Mouse (Mus musculus) erythroblast, embryonic 14.5 days (primary cell): Measurements from ENCODE around the gene Psg19. TPM values are rescaled to one million over a fixed set of nuclear protein-coding genes. Genes with fewer than 3 reads are reported as not detected.
"Not testable (repeated sequence)": the region's sequence is repeated elsewhere in the genome, so short reads cannot be mapped to it uniquely, and the experiment has no call there.

ENCODE experiments used
- H3K27me3 ChIP-seq: 2 replicates; pipeline ENCODE4 v1.6.1; 2012; ENCODE audit warnings: inconsistent platforms; ENCODE audit not compliant: control insufficient read depth
- H3K36me3 ChIP-seq: 2 replicates; pipeline ENCODE4 v1.6.1; 2012; ENCODE audit warnings: mild to moderate bottlenecking, inconsistent platforms; ENCODE audit not compliant: control insufficient read depth
- H3K4me1 ChIP-seq: 2 replicates; pipeline ENCODE4 v1.6.1; 2012; ENCODE audit warnings: inconsistent platforms; ENCODE audit not compliant: control insufficient read depth
- H3K4me3 ChIP-seq: replicated peaks from 2 replicates; pipeline ENCODE3; 2012; ENCODE audit warnings: moderate library complexity, mild to moderate bottlenecking, inconsistent platforms
- H3K9me3 ChIP-seq: 2 replicates; pipeline ENCODE4 v1.6.1; 2012; ENCODE audit warnings: low read length, inconsistent platforms, mixed read lengths; ENCODE audit not compliant: control insufficient read depth
- GATA1 ChIP-seq: IDR thresholded peaks from 2 replicates; pipeline ENCODE4 v1.6.1; 2012; ENCODE audit warnings: low read length, inconsistent platforms, mixed read lengths
- TAL1 ChIP-seq: IDR thresholded peaks from 3 replicates; pipeline ENCODE4 v1.6.1; 2012; ENCODE audit warnings: low read length, inconsistent platforms, mixed read lengths
- polyA plus RNA-seq: library from polyadenylated mRNA; stranded (reverse); fragments of >175 nt; gene quantifications from 2 replicates; pipeline ENCODE4 v1.2.3, GENCODE M21; 2012

Gene Psg19
- polyA plus RNA-seq, 1 experiment = not detected

DNA sequence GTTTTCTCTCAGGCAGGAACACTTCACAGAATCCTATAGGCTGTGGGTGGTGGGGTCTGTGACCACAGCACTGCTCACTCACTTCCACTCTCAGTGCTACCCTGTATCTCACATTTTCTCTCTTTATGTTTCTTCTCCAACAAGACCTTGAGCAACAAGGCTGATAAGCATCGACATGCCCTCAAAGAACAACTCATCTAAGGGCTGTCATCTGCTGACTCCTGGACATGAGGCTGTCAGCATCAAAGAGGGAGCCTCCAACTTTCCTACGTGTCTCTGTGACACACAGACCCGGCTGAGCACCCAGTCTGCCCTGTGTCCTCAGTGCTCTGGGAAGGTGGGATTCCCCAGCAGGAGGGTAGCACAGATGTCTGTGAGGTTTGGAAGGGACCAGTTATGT, 23.2 kb upstream of the Psg19 start, which contains the start of gene Psg17:
Gene Psg17, minus strand, starts transcription at position 101 of the 400 bp plus-strand sequence.
- H3K27me3 ChIP-seq = no peaks in the 10 kb centered on the region
- no peak within 1 kb of the TSS for H3K4me3 ChIP-seq
- H3K4me1 ChIP-seq = no peaks in the 10 kb centered on the region
- no peak for TF ChIP-seq GATA1
- TF ChIP-seq TAL1 = no peak
- H3K36me3 ChIP-seq = no peaks in the 10 kb centered on the region
- H3K9me3 ChIP-seq = no peaks in the 10 kb centered on the region

DNA sequence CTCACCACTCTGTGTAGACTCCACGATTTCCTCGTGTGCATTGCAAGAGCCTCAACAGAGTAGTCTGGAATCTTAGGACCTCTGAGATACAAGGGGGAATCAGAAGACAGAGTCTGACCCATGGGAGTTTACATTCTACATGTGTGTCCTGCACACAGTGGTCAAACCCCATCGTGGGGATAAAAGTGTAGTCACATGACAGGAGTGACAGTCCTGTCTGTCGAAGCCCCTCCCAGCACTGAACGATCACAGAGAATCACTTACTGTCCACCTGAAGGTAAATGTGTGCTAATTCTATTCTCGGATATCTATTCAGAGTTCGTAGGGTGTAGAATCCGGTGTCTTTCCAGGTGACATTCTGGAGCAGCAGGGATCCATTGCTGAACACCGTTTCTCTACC, 20.0 kb upstream of the Psg19 start:
- Histone ChIP-seq H3K36me3 (no peaks in the 10 kb centered on the region), H3K4me3 (no peak overlapping the region), H3K9me3 (no peaks in the 10 kb centered on the region), H3K4me1 (no peaks in the 10 kb centered on the region), H3K27me3 (no peaks in the 10 kb centered on the region)
- TF ChIP-seq GATA1 (no peak), TAL1 (no peak)

DNA sequence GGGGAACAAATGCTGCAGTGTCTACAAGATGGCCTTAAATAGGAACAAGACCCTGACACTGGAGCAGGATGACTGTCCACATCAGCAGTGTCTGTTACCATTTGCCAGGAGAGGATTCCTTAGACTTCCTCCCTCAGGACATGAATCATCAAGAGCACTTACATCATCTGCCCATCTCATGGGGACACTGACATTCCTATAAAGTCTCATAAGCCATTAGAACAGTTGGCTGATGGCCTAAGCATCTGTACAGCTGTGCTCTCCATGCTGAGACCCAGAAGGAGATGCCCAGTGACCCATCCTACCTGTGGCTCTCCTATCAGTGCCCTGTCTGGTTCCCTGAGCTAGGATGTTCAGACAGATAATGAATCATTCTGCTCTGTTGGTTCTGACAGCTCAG, 5.2 kb upstream of the Psg19 start:
- H3K9me3 ChIP-seq = no peaks in the 10 kb centered on the region
- H3K4me1 ChIP-seq = no peaks in the 10 kb centered on the region
- H3K36me3 ChIP-seq = no peaks in the 10 kb centered on the region
- TF ChIP-seq TAL1 (no peak), GATA1 (no peak)
- H3K4me3 ChIP-seq = no peak overlapping the region
- H3K27me3 ChIP-seq = no peaks in the 10 kb centered on the region

- Histone ChIP-seq H3K4me1 (no peaks in the 10 kb centered on the region), H3K4me3 (no peak overlapping the region), H3K9me3 (no peaks in the 10 kb centered on the region), H3K36me3 (no peaks in the 10 kb centered on the region), H3K27me3 (no peaks in the 10 kb centered on the region)
- no peak for TF ChIP-seq GATA1
- TF ChIP-seq TAL1 = no peak
Observed at GRCm38 (mm10) chr7:18799129-18799528, 809 bp upstream of the Psg19 start.

DNA sequence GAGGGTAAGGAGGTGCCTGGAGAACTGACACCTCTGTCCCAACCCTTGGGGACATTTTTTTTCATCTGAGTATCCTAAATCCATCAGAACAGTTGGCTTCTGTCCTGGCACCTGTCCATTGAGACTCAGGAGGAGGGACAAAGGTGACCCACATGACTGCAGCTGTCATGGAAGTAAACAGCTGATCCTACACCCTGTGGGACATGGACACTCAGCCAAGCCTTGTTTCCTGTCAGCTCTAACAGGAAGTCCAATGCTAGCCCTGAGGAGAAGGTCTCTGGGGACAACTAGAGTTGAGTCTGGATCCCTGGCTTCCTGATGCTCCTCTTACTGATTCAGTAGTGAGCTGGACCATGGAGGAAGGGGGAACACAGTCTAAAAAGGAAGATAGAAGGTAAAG, 7.6 kb downstream of the Psg19 start:
- not testable (repeated sequence) for H3K27me3 ChIP-seq, H3K36me3 ChIP-seq, H3K9me3 ChIP-seq, H3K4me3 ChIP-seq, H3K4me1 ChIP-seq

GRCm38 (mm10) chr7:18781301-18781700, 17.0 kb downstream of the Psg19 start:
- not testable (repeated sequence) for H3K27me3 ChIP-seq

GRCm38 (mm10) chr7:18779337-18779781, 19.0 kb downstream of the Psg19 start:
- Histone ChIP-seq H3K4me3 (no peak overlapping the region), H3K9me3 (no peaks in the 10 kb centered on the region), H3K4me1 (no peaks in the 10 kb centered on the region), H3K27me3 (no peaks in the 10 kb centered on the region), H3K36me3 (no peaks in the 10 kb centered on the region)
- TF ChIP-seq TAL1 = no peak
- no peak for TF ChIP-seq GATA1

More at GRCm38 (mm10) chr7:18781301-18781700, 17.0 kb downstream of the Psg19 start:
- not testable (repeated sequence) for H3K9me3 ChIP-seq, H3K4me1 ChIP-seq, H3K4me3 ChIP-seq, H3K36me3 ChIP-seq

GRCm38 (mm10) chr7:18762885-18763284, 35.4 kb downstream of the Psg19 start:
- not testable (repeated sequence) for H3K4me3 ChIP-seq, H3K36me3 ChIP-seq, H3K4me1 ChIP-seq, H3K27me3 ChIP-seq, H3K9me3 ChIP-seq

DNA sequence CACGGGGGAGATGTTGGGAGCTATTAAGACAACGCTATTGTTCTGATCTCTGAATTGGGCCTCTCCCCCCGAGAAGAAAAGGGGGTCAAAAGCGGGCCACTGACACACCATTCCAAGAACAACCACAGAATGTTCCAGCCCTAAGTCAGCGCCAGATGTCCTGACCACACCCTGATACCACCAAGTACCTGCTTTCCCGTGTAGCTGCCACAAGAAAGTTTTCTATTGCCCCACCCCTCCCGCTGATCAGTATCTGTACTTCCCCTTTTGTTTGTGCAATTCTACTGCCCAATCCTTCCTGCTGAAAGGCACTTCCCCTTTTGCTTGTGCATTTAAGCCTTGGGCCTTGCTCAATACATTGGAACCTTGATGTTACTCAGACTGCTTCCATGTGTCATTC, 38.2 kb downstream of the Psg19 start:
- not testable (repeated sequence) for H3K27me3 ChIP-seq, H3K9me3 ChIP-seq, H3K4me3 ChIP-seq, H3K36me3 ChIP-seq, H3K4me1 ChIP-seq

DNA sequence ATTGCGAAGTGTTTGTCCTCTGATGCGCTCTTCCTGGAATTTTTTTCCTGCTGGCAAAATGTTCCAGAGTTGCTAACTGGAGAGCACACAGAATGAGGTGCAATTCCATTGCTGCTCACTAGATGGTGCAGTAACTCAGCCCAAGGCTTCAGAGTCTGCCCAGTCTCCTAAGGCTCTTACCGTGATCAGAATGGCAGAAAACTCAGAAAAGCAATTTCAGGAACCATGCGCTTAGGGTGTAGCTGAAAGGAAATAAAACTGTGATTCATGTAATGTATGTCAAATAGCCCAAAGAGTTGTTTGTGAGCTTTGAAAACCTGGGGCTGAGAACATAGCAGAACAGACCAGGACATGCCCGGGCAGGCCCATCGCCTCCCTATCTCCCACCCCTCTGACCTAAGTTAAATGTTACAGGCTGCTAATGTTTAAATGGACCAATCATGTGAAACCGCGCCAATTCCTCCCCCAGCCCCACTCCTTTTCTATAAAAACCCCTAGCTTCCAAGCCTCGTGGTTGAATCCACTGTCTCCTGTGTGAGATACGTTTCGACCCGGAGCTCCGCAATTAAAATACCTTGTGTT, 48.3 kb downstream of the Psg19 start:
- peaks cover 10% of the 10 kb centered on the region for H3K27me3 ChIP-seq
- H3K36me3 ChIP-seq = not testable (repeated sequence)

More for the DNA sequence above, 48.3 kb downstream of the Psg19 start:
- H3K4me3 ChIP-seq, H3K4me1 ChIP-seq, H3K9me3 ChIP-seq: not testable (repeated sequence)
